In genomic region chr4:126805741-126806140, GRCm38 (mm10) we compare ENCODE assay signal across 15 mouse cellular contexts. TPM values are rescaled to one million over a fixed set of nuclear protein-coding genes. Genes with fewer than 3 reads are reported as not detected.
DNase-seq lines count a peak whose midpoint lies in the region.
"Had no signal": no experiment of that assay in that cellular context is flagged by ENCODE, and none has a peak within 500 bp of the region (broad histone marks: within the 10 kb centered on the region; RNA-seq: fewer than 3 reads in every experiment).

No protein-coding gene starts in this region.

- DNase-seq in adrenal gland, adult 2 months, result peak; percentile 45
- DNase-seq in adrenal gland, adult 18-20 months (ENCODE audit: low spot score in 2 of 2), result no peak
- DNase-seq in heart, adult 11 months, result peak; percentile 43
- no peak for DNase-seq in heart, postnatal 10 days
- DNase-seq in testis, postnatal 10 days (ENCODE audit: low spot score), result peak; percentile 35
- DNase-seq in testis, postnatal 14 days (ENCODE audit: low spot score), result no peak
- DNase-seq in gastrocnemius, adult 8-10 months (ENCODE audit: low spot score in 2 of 2), result no peak
- DNase-seq: B cell, adult 2 months; cerebellum, adult 18-20 months; cerebellum, adult 9-10 months; cerebellum, postnatal 14 days; gastrocnemius, postnatal 14 days; heart, adult 18-20 months; heart, postnatal 14 days; kidney, adult 2 months had no signal

- intact Hi-C loops in heart, postnatal 10 days (cut with DNase I), result no loop called here

RNA-seq across cellular contexts. Expression of gene AU040320, which starts 52.4 kb away (rescaled TPM):
- total RNA-seq in adrenal gland, adult 2 months (2021), result 10 to 100 TPM; 36.6 to 40.7 TPM
- 29.0 and 35.2 TPM in 2 replicates for polyA plus RNA-seq in adrenal gland, adult 2 months (2012; rRNA removed)
- 10 to 100 TPM; 33.9 to 39.0 TPM for total RNA-seq in adrenal gland, adult 18-20 months (2021)
- total RNA-seq in heart, postnatal 10 days (2021), result 10 to 100 TPM; 26.2 to 31.6 TPM
- total RNA-seq in gastrocnemius, adult 8-10 months (2022), result 10 to 100 TPM; 28.2 to 37.7 (median 33.6) TPM

RNA-seq across cellular contexts. Expression of gene Ncdn, which starts 52.5 kb away (rescaled TPM):
- 10 to 100 TPM; 32.4 to 36.4 TPM for total RNA-seq in adrenal gland, adult 2 months (2021)
- polyA plus RNA-seq in adrenal gland, adult 2 months (2012; rRNA removed), result 66.6 and 82.2 TPM in 2 replicates
- 10 to 100 TPM; 32.6 to 34.3 TPM for total RNA-seq in adrenal gland, adult 18-20 months (2021)
- total RNA-seq in heart, postnatal 10 days (2021), result 10 to 100 TPM; 15.3 to 17.2 TPM
- total RNA-seq in gastrocnemius, adult 8-10 months (2022), result 10 to 100 TPM; 13.8 to 15.2 (median 14.6) TPM

Comparison
In these comparisons a context has a peak if more than half of its experiments do, and no peak if none do; other contexts are left out.
1. DNase-seq: peak in adrenal gland, adult 2 months (single experiment), heart, adult 11 months (single experiment) and testis, postnatal 10 days (single experiment); none in adrenal gland, adult 18-20 months (0 of 2), heart, postnatal 10 days (0 of 2), testis, postnatal 14 days (single experiment) and gastrocnemius, adult 8-10 months (0 of 2).